Mouse (Mus musculus) myocyte (in vitro differentiated cells): ENCODE measurements at regions not wholly inside any gene's neighbourhood (a gene's known extent, or its start where the extent isn't known, plus 50 kb on each side); places are given as distances from the start of the nearest gene placed in this dataset.

Experiments
- POLR2A ChIP-seq: IDR thresholded peaks from one replicate; pipeline ENCODE4 v1.6.1; 2011; ENCODE audit warnings: low read depth, mild to moderate bottlenecking, control low read depth, moderate library complexity; ENCODE audit not compliant: insufficient read length
- POLR2AphosphoS2 ChIP-seq: IDR thresholded peaks from one replicate; pipeline ENCODE4 v1.6.1; 2011; ENCODE audit warnings: low read depth, control low read depth; ENCODE audit not compliant: insufficient read length
- SRF ChIP-seq: IDR thresholded peaks from one replicate; pipeline ENCODE4 v1.6.1; 2011; ENCODE audit warnings: low read depth; ENCODE audit not compliant: control insufficient read depth, insufficient read length

DNA sequence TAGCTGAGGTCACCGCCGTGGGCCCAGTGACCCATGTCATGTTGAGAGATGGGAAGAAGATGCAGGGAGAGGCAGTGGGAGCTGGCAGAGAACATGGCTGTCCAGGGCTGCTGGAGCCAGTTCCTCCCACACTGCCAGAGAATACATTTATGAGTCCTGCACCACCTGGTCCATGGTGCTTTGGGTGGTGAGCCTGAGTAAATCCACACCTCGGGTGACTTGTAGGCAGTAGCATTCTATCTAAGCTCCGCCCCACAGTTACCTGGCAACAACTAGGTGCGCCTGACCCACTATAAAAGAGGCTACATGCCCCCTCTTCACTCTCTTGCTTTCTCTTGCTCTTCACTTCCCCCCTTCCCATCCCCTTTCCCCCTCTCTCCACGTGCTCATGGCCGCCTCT, 66.8 kb downstream of the Psmg1 start:
- TF ChIP-seq POLR2A (no peak), SRF (no peak), POLR2AphosphoS2 (no peak)
